Mouse (Mus musculus) hematopoietic stem cell, adult 5-6 weeks (primary cell): ENCODE data around the gene Zbtb25. TPM values are rescaled to one million over a fixed set of nuclear protein-coding genes. Genes with fewer than 3 reads are reported as not detected.

Experiments used
- ATAC-seq, 2 experiments: fragments of 125-278 bp in 1 of 2; replicated peaks in 1 of 2; 2 replicates each; pipeline ENCODE4 v1.8.0; 2016 to 2017; ENCODE audit warnings: inconsistent platforms in 2 of 2, mild to moderate bottlenecking in 2 of 2, moderate number of reproducible peaks in 2 of 2, low read depth in 1 of 2, moderate TSS enrichment in 1 of 2; ENCODE audit not compliant: low FRiP score in 2 of 2, poor library complexity in 2 of 2, severe bottlenecking in 2 of 2, insufficient read depth in 1 of 2, low TSS enrichment in 1 of 2
- total RNA-seq: library from RNA; stranded (forward); fragments of 172-1452, 232-1000 nt; gene quantifications from 2 replicates; pipeline ENCODE4 v1.2.3, GENCODE M21; 2017

Gene Zbtb25
- total RNA-seq, 1 experiment from 2014 or later, result 22.9 TPM

DNA sequence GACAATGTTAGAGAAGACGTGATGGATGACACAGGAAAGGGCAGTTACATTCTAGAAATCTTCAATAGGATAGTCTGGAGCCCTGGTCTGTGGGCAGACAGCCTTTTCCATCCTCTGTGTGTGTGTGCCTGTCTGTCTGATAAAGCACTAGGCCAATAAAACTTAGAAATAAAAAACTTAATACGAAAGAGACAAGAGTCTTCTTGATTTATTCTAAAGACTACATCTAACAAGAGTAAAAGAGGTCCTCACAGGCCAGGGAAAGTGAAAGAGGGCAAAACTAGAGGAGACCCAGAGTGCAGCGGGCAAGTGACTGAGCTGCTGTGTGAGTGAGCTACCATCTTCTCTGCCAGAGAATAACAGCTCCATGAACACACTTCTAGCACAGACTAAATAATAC, 3.1 kb downstream of the Zbtb25 start:
- no peak for ATAC-seq

DNA sequence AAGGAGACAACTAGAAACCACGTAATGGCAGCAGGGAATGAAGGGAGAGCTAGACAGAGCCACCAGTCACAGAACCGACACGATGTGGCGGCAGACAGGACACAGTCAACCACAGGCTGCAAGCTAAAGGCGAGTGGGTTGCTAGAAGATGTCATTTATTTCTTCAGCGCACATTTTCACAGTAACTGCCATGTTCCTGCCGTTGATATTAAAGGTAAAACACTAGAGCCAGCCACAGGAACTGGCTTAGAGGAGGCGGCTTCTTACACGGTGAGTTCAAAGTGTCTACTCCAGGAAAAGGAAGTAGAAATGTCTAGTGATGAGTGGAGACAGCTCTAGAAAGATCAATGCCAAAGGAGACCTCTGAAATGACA, 7.1 kb downstream of the Zbtb25 start:
- peak; percentile 22 to 45 for ATAC-seq

DNA sequence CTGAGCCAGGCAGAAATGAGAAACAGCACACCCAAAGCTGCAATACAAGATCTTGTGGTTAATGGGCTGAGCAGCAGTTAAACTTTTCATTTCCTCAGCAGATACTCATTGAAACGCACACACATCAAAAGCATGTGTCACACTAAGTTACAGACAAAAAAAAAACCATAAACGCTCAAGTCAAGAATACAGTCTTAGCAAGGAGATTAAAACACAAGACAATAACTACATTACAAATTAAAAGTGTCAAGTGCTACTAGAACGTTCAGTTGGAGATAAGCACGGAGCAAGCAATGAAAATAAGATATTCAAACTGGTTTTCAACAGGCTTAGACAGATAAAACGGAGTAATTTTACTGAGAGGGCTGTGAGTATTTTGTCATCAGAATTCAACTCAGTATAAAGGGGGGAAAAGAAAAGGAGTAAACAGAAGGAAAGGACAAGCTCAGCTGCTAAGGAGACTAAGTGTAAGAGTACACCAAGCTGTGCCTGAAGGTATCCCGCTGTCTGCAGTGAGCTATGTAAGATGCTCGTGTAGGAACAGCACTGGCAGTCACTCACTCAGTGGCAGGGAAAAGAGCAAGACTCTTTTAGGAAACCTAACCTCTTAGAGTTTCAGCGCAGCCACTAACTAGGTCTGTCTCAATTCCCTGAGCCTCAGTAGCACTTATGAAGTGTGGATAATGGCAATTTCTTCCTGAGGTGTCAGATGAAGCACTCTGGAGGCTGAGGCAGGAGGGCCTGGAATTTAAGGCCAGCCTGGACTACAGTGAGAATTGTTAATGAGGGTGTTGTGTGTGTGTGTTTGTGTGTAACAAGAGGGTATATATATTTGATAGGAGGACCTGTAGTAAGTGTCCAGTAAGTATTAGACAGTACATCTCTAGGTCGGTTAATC, 7.7 kb downstream of the Zbtb25 start:
- ATAC-seq, result peak; percentile 59 to 68; a peak in 2 of 4 replicates

DNA sequence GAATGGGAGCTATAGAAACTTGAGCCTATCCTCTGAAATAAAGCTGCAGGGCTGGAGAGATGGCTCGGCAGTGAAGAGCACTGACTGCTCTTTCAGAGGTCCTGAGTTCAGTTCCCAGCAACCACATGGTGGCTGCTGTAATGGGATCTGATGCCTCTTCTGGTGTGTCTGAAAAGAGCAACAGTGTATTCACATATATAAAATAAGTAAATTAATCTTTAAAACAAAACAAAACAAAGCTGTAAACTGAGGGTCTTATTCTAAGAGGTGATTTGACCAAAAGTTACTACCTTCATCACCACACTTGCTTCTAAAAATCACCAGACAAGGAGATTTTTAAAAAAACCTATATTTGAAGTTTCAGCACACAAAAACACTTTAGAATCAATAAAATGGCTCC, 8.5 kb downstream of the Zbtb25 start:
- no peak for ATAC-seq

DNA sequence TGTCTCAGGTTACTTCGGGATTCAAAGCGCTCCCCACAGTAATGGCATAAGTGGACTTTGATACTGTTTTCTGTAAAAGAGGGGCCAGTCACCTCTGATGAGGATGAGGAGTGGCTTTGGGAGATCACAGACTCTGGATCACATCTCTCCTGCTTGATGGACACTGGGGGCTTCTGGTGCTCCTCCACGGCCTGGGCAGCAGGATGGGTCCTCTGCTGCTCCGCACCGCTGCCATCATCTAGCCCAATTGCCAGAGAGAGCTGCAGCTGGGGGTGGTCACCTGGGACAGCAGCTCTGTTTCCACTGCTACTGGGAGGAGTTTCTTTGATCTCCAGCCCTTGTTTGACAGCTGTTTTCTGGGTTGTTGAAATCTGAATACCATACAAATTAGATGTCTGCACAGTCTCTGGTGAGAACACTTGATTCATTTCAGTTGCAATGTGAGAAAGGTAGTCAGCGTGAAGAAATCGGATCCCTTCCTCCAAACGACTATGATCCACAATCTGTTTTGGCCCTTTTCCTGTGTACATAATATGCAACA, 19.7 kb downstream of the Zbtb25 start:
- no peak for ATAC-seq

DNA sequence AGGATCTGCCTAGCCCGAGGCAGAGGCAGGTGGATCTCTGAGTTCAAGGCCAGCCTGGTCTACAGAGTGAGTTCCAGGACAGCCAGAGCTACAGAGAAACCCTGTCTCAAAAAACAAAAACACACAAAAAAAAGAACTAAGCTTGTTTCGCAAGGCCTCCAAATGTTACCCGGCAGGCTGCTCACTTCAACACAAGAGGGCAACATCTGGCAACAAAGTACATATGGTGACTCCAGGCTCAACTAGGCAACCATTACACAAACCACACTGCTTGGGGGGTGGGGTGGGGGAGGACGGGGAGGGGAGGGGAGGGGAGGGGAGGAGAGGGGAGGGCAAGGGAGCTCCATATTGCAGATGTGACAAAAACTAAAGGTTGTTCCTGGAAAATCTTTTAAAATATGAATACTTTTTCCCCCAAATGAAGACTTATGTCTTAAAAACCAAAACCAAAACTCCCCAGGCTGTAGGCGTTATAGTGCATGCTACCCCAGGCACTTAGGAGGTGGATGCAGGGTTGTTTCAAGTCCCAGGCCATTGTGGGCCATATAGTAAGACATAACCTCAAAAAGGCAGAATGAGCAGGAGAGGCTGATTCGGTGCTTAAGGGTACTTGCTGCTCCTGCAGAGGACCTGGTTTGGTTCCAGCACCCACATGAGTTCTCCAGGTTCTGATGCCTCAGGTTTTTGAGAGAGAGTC, 23.5 kb downstream of the Zbtb25 start:
- ATAC-seq, result peak in 1 of 2 experiments; percentile 68; a peak in 1 of 4 replicates

DNA sequence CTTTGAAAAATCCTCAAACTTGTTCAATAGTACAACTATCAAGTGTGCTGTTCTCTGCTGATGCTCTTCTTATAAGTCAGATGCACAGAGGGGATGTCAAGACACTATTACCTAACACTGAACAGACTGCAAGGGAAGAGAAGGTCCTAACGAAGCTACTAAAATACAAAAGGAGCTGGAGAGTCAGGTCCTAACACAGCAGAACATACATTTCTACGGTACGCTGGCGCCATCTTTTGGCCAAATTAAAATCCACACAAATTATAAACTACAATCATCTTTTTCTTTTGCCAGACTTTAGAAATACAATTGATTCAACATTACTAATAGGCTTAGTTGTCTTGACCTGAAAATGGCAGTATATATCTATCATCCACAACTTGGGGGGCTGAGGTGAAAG, 28.3 kb downstream of the Zbtb25 start:
- ATAC-seq, result peak in 1 of 2 experiments; percentile 61; a peak in 1 of 4 replicates

DNA sequence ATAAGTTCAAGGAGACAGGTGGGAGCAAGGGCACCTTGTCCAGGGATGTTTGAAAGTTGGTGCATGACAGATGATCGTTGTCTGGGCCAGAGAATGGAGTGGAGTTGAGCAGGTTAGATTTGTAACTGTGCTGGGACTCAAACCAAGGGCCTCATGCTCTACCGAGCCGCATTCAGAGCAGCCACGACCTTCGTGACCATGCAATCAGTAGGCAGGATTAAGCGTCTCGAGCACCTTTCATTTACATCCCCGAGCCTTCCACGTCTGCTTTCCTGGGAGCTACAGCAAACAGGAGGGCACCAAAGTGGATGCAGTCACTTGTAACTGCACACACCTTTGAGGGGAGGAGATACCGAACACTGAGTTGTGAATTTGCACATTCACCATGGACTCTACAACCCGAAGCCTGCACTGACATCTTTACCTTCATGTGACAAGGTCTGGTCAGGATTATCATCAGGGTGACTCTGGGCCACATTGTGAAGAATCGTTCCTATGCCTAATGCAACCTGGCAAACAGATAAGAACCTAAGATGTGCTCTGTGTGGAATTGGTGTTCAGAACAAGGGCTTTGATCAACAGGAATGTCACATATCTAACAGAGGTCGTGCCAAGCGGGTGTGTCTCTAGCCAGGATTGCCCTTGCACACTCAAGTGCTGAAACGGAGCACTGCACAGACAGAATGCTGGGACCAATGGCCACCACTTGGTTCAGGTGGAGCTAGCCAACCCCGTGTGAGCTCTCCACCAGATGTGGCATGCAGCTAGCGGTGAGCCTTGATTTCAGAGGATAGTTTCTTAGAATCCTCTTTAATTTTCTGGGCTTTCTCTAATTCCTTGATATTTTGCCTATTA, 33.1 kb downstream of the Zbtb25 start:
- no peak for ATAC-seq

DNA sequence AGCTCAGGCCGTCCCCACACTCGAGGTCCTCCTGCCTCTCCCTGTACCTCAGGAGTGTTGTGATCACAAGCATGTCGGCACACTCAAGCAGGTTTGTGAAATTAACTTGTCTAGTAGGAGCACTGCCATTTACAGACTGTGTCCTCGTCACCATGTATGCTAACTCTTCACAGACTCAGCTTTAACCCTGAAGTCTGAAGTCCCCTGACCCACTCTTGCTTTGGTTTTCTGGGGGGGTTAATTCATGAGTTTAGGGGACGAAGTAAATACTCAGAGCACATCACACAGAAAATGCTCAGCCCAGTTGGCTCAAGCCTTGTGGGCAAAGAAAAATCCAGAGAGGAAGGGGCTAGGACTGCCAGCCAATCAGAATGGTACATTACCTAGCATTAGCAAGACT, 33.8 kb downstream of the Zbtb25 start:
- no peak for ATAC-seq

DNA sequence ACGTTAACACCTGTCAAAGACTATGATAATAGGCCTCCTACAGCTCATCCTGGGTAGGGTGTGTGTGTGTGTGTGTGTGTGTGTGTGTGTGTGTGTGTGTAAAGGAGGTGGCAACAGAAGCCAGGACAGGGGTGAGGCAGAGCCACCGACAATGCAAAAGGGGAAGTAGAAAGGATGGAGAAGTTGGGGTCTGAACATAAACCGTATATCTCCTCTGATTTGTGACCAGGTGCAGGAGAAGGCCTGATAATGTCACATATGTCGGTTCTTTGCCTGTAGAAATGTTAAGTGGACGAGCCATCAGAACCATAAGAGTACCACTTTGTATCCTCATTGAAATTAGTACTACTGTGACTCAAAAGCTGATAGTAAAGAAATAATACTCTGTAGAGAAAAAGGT, 35.7 kb downstream of the Zbtb25 start:
- ATAC-seq, result peak in 1 of 2 experiments; percentile 7; a peak in 1 of 4 replicates

DNA sequence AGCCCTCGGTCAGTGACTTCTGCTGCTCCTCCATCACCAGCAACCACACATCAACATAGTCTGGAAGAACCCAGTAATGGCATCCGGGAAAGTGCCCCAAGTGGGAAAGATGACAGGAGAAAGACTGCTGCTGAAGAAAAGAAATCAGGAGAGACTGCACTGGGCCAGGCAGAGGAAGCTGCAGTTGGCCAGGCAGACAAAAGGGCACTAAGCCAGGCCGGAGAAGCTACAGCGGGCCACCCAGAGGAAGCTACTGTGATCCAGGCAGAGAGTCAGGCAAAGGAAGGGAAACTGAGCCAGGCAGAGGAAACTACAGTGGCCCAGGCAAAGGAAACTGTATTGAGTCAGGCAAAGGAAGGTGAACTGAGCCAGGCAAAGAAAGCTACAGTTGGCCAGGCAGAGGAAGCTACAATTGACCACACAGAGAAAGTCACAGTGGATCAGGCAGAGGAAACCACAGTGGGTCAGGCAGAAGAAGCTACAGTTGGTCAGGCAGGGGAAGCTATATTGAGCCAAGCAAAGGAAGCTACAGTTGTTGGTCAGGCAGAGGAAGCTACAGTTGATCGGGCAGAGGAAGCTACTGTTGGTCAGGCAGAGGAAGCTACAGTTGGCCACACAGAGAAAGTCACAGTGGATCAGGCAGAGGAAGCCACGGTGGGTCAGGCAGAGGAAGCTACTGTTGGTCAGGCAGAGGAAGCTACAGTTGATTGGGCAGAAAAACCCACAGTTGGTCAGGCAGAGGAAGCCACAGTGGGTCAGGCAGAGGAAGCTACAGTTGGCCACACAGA, 40.6 kb downstream of the Zbtb25 start:
- ATAC-seq, result peak in 1 of 2 experiments; percentile 38; a peak in 1 of 4 replicates

DNA sequence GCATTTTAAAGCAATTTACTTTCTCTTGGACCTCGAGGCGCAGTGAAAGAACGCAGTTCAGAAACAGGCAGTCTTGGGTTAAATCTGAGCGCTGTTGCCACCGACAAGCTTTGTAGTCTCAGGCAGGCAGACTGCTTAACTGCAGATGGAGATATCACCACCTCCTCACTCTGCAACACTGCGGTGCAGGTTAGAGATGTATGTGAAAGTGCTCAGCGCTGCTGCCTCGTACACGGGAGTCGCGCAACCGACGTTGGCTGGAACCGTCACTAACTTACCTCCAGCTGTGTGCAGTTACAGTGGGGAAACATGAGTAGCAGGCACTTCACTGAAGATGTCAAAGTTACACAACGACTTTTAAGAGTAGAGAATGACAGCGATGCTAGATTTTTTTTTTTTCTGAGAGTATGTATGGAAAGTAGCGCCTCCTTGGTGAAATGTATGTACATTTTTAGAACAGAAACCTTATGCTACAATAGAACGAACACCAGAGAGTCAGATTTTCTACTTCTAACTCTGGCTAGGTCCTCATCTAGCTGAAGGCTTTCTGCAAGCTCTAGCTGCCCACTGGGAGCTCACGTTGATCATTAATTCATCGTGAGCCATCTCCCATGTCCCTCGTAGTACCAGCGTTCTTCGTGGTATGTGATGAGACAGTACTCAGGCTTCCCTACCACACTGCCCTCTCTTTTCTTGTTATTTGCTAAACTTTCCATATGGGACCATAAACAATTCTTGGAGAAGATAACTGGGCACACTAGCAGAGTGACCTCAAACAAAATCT, 42.8 kb downstream of the Zbtb25 start:
- no peak for ATAC-seq

DNA sequence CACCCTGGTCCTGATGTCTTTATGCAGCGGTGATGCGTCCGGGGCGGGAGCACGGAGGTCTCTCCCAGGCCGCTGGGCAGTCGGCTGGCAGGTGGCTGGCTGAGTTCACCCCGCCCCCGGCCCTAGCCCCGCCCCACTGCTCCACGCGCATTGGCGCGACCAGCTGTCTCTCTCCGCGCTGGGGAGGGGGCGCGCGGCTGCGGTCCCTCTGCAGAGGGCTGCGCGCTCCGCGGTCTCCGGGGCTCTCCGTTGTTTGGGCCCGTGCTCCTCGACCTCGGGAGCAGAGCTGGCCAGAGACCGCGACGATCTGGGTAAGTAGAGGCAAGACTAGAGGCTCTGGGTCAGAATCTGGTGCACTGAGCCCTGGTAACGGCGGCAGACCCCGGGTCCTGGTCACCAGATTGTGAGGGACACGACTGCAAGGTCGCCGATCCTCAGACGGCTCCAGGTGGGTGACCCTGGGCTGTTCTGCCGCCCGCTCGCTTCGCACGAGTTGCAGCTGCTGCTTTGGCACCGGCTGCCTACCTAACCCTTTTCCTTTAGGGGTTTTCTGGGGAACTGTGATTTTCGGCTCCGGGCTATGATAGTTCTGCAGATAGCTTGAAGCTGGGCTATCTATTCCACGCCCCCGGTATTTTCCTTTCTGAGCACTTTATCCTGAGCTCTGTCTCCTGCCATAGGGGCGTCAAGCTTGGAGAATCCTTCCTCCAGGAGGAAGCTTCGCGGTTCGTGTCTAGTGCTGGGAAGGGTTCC, 44.5 kb downstream of the Zbtb25 start, which contains the start of gene Akap5:
Gene Akap5 (plus strand): TSS at position 213 of the 753 bp plus-strand sequence.
- peak; percentile 38 to 52 for ATAC-seq

DNA sequence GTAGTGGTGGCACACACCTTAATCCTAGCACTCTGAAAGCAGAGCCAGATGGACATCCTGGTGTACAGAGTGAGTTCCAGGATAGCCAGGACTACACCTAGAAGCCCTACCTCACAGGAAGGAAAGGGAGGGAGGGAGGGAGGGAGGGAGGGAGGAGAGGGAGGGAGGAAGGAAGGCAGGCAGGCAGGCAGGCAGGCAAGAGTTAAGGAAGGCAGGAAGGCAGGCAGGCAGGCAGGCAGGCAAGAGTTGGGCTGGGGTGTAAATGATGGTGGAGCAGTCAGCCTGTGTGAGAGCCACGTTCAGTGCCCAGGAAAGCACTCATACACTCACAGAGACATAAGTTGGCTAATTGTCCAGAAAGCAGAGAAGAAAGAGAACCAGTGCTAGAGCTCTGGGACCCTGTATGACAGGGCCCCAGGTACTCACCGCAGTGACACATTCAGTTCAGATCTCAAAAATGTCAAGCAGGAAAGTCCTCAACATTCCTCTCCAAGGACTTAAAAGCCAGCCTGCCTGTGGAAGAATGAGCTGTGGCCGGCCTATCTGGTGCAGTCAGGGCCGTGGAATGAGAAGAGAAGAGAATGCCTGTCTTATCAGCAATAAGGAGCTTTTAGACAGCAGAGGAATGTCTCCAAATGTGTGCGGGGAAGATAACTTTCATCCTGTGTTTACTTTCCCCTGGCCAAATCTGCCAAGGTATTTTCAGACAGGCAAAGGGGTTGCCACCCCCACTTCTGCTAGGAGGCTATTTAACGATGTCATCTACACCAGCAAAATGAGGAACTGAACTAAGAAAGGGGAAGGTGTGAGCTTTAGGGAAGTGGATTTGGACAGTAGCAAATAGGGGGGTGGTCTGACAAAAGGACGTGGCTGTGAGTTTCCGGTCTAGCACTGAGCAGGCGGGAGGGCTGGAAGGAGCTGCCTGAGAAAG, 50.9 kb downstream of the Zbtb25 start:
- peak; percentile 95 to 96 for ATAC-seq
